Mouse (Mus musculus): ENCODE measurements at regions not wholly inside any gene's neighbourhood (a gene's known extent, or its start where the extent isn't known, plus 50 kb on each side); places are given as distances from the start of the nearest gene placed in this dataset.
A peak's percentile ranks its signal among the peaks of the same experiment; 100 is the strongest.

DNA sequence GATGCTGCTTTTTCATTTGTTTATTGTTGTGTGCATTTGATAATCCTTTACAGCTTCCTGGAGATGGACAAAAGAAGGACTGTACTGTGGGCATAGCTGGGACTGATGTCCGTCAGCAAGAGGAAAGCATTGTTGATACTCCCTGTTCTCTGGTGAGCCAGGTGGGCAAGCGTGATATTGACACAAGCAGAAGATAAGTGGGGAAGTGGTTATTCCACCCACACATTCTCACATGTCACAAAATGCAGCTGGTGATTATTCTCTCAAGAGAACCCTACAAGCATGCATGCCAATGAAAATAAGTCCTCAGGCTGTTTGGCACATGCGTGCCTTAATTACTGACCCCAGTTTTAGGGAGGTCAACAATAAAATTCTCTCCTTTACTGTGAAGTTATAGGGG lies 483.0 kb upstream of the Mef2c start:
- ATAC-seq (replicated peaks; ENCODE audit: poor library complexity): peak; percentile 83

DNA sequence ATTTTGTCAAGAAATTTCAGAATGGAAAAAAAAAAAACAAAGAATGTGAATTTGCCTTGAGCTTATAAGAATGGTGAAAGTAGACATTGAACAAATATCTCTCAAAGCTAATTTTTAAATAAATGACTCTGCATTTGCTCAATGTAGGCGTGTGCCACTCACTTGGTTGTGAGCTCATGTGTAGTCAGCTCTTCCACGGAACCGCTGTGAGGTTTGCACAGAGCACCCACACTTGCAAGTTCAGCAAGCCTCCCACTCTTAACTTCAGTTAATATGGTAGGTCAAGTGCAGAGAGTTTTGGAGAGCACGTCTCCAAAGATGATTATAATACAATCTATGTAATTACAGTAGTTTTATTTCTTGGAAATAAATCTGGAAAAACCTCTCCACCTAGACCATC lies 479.9 kb upstream of the Mef2c start:
- no peak for ATAC-seq (replicated peaks; ENCODE audit: poor library complexity)

- peak; percentile 64 for ATAC-seq (replicated peaks; ENCODE audit: poor library complexity)
Measured at GRCm38 (mm10) chr13:83035962-83036361, 467.9 kb upstream of the Mef2c start.

GRCm38 (mm10) chr13:83041506-83041905 lies 462.3 kb upstream of the Mef2c start:
- no peak for ATAC-seq (replicated peaks; ENCODE audit: poor library complexity)

DNA sequence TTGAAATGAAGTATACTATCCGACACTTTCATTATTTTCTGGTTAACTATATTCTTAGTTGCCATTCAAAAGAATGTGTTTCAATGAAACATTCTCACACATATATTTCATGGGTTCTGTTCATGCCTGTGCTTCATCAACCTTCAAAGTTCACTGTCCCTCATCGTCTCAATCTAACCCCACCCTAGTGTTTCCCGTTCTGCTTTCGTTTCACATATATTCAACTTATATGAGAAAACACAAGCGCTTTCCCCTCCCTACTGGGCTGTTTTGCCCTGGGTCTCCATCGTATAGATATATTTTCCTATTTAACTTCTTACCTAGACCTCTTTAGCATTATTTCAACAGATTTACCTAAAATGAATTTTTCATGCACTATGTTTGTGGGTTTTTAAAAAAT lies 458.3 kb upstream of the Mef2c start:
- no peak for ATAC-seq (replicated peaks; ENCODE audit: poor library complexity)

DNA sequence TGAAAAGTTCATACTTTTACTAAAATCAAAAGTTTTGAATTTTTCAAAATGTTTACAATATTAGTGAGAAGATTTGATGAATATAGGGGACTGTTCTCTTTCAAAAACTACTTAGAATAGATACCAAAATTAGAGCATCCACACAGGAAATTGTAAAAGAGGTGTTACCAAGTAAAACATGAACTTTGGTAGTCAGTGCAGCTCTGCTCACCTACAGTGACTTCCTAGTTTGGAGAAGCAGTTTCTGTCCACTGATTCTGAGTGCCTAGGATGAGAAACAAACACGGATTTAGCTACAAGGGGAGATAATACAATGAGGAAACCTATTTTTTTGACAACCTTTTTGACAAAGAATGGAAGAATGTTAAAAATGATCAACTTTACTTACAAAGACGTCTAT lies 457.9 kb upstream of the Mef2c start:
- no peak for ATAC-seq (replicated peaks; ENCODE audit: poor library complexity)

DNA sequence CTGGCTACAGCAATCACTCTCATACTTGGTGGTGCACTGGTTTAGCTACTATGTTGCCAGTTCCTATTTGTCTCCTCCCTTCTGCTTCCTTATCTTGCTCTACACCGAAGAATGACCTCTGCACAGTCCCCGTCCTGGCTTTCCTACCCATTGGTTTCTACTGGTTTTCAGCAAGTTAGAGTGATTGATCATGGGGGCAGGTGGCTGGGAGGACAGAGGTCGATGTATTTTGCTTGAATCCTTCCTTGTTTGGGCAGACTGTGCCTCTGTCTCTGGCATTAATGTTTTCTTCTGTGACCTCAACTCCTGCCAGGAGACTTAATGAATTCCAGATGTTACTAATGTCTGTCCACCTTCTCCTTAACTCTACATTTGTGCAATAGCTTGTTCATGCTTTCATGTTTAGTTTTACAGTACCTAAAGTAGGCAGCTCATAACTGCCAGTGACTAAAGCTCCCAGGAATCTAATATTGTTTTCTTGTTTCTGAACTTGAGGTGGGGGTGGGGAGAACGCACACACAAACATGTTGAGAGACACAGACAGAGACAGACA lies 457.2 kb upstream of the Mef2c start:
- ATAC-seq (replicated peaks; ENCODE audit: poor library complexity): peak; percentile 29; the same call in 1 of the 2 replicates

- peak; percentile 65 for ATAC-seq (replicated peaks; ENCODE audit: poor library complexity)
Measured at GRCm38 (mm10) chr13:83055865-83056264, 448.0 kb upstream of the Mef2c start.

- no peak for ATAC-seq (replicated peaks; ENCODE audit: poor library complexity)
Measured at GRCm38 (mm10) chr13:83056415-83056814, 447.4 kb upstream of the Mef2c start.

- peak; percentile 86 for ATAC-seq (replicated peaks; ENCODE audit: poor library complexity)
Measured at GRCm38 (mm10) chr13:83064727-83065126, 439.1 kb upstream of the Mef2c start.

GRCm38 (mm10) chr13:83065201-83065600 lies 438.6 kb upstream of the Mef2c start:
- no peak for ATAC-seq (replicated peaks; ENCODE audit: poor library complexity)

DNA sequence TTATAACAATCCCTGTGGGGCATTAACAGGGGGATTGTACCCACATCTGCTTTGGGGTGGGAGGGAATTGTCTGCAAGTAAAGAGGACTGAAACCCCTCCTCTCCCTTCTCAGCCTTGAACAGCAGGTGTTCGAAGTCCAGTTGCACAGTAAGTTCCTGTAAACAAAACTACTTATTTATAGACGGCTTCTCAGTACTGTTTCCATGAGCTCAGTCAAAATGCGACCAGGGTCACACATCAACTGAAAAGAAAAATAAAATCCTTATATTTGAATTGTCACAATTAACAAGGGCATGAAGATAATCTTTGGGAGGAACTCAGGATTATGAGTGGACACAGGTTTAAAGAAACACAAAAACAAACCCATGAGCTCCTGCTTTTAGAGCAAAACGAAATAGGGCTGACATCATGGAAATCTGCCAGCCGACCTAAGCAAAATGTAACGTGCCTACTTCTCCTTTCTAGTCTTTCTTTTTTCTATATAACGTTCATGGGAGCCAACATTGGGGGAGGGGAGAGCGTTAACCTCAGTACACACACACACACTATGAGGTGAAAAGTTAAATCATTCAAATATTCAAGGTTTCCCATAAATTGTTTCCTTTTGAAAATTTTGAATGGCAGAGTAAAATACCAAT lies 437.6 kb upstream of the Mef2c start:
- peak; percentile 63 for ATAC-seq (replicated peaks; ENCODE audit: poor library complexity)

GRCm38 (mm10) chr13:83067496-83067895 lies 436.3 kb upstream of the Mef2c start:
- peak; percentile 44 for ATAC-seq (replicated peaks; ENCODE audit: poor library complexity)

DNA sequence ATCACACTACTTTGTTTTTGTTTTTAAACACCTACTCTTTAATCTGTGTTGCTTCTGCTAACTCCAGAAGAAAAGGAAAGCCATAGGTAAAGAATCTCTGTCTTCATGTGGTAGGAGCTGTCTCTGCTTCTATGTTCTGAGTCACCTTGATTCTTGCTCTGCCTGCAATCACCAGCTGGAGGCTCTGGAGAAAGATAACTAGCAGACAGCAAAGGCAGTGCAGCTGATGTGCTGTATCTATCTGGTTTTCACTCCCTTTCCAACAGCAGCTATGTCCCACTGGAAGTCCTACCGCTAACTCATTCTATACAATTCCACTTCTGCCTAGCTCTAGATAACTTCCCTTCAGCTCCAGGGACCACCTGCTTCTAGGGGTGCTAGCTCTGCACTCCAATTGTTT lies 435.2 kb upstream of the Mef2c start:
- no peak for ATAC-seq (replicated peaks; ENCODE audit: poor library complexity)

DNA sequence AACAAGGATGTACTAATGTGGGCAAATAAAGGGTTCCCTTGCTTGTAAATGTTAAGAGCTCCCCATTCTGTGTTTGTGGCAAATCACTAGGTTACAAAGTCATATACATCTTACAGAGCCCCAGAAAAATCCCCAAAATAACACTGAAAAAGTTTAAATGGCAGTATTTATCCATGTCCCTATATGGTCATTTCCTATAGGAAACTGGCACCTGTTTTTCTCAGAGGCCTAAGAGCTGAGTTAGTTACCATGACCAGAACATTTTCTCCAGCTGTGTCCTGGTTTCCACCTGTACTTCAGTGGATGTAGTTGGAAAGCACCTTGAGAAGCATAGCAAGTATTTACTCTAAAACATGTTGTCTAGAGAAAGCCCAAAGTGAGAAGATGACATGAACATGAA lies 434.5 kb upstream of the Mef2c start:
- no peak for ATAC-seq (replicated peaks; ENCODE audit: poor library complexity)

DNA sequence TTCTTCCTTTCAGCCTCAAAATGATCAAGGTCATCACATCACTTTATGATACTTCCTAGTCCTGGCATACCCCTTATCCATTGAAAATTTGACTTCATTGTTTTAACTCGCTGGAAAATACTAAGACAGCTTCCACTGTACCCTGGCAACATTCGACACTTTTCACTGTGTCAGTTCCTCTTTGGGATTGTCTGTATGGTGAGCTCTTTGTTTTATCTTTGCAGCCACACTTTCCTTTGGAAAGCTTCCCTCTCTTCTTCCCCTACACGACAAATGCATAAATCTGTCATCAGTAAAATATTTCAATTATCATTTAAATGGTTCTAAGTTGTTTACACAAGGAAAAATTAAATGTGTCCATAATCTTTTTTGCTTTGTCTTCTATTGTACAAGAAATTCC lies 431.8 kb upstream of the Mef2c start:
- ATAC-seq (replicated peaks; ENCODE audit: poor library complexity): peak; percentile 35

GRCm38 (mm10) chr13:83074219-83074965 lies 429.4 kb upstream of the Mef2c start:
- peak; percentile 91 for ATAC-seq (replicated peaks; ENCODE audit: poor library complexity)

- peak; percentile 69 for ATAC-seq (replicated peaks; ENCODE audit: poor library complexity)
Measured at GRCm38 (mm10) chr13:83075320-83075877, 428.4 kb upstream of the Mef2c start.

DNA sequence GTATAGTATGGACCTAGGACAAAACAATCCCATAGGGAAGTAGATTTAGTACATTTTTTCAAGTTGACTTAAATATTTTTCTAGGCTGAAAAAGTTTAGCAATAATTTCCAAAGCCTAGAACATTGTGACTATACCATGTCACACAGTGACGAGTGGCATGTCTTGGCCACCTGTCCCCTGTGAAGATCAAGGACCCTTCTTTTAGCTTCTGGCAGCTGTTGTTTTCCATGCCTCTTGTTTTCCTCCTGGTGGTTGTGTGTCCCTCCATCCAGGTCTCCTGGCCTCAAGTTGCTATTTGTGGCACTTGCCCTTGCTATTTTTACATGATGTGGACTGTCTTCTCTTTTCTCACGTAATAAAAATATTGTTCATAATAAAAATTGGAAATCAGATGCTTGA lies 427.2 kb upstream of the Mef2c start:
- ATAC-seq (replicated peaks; ENCODE audit: poor library complexity): no peak

DNA sequence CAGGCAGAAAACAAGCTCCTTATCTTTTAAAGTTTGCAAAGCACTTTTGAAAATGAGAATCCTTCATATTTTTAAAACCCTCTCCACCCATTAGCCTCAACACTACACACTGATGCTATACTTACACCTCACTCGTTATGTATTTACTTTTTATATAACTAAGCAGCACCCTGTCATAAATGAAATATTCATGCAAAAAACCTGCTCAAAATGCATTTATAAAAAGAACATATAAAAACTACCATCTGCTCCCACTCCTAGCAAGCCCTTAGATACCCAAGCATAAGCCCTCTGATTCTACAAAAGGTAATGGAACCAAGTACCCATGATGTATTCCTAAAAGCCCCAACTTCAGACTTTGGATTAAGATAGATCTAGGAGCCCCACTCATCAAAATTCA lies 426.7 kb upstream of the Mef2c start:
- no peak for ATAC-seq (replicated peaks; ENCODE audit: poor library complexity)

GRCm38 (mm10) chr13:83079291-83079690 lies 424.5 kb upstream of the Mef2c start:
- peak; percentile 56 for ATAC-seq (replicated peaks; ENCODE audit: poor library complexity)

- no peak for ATAC-seq (replicated peaks; ENCODE audit: poor library complexity)
Measured at GRCm38 (mm10) chr13:83084948-83085347, 418.9 kb upstream of the Mef2c start.
